Mouse (Mus musculus): ENCODE data around the gene Tas1r3.

DNA sequence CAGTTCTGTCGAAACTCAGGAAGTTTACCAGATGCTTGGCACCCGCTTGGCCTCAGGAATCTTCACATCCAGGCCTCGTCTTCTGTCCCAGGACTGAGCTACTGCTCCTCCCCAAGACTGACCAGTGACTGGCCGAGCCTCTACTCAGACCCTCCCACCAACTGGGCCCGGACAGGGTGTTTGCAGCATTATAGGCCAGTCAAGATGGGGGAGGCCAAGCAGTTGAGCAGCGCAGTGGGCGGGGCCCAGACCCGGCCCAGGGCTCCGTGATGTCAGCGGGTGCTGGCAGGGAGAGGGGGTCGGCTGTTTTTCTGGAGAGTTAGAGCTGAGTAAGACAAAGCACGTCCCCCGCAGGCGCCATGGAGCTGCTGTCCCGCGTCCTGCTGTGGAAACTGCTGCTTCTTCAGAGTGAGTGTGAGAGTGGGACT, 23.7 kb downstream of the Tas1r3 start, which contains the start of gene Mxra8:
- no peak for TF ChIP-seq CHD2 (IDR thresholded peaks at IDR 0.05; ENCODE audit: low read depth, low read length)
- no peak for TF ChIP-seq ZNF384 (IDR thresholded peaks at IDR 0.05; ENCODE audit: low read depth, low read length)
- TF ChIP-seq HCFC1 (IDR thresholded peaks at IDR 0.05; ENCODE audit: borderline replicate concordance, insufficient read depth, low read length): no peak
- TF ChIP-seq MAFK (IDR thresholded peaks at IDR 0.05; ENCODE audit: insufficient read depth, low read depth, low read length): no peak

Data from ES-E14 (cell line).